Mouse (Mus musculus): ENCODE results near the gene Sdk2. TPM values are rescaled to one million over a fixed set of nuclear protein-coding genes. Genes with fewer than 3 reads are reported as not detected.

Gene Sdk2
- total and polyA plus RNA-seq, 3 experiments = 0.13 TPM; not detected in 2

- Histone ChIP-seq H3K4me1 (ENCODE audit: control insufficient read depth in 1 of 2, insufficient read depth in 2 of 2, low read length in 2 of 2) (no peaks in the 10 kb centered on the region), H3K9me3 (replicated peaks; ENCODE audit: insufficient read depth, low read length) (no peaks in the 10 kb centered on the region), H3K27ac (ENCODE audit: control insufficient read depth, low read depth, low read length) (no peak overlapping the region), H3K9ac (ENCODE audit: control insufficient read depth, low read depth, low read length, poor library complexity, severe bottlenecking) (no peak overlapping the region), H3K36me3 (ENCODE audit: control insufficient read depth in 1 of 2, insufficient read depth in 2 of 2, low read length in 2 of 2) (no peaks in the 10 kb centered on the region), H3K79me2 (ENCODE audit: control insufficient read depth, insufficient read depth, low read length, poor library complexity) (no peaks in the 10 kb centered on the region), H3K4me3 (ENCODE audit: control insufficient read depth in 1 of 2, insufficient read depth in 1 of 2, low read depth in 2 of 2, low read length in 2 of 2) (no peak overlapping the region), H3K27me3 (ENCODE audit: control insufficient read depth in 1 of 2, insufficient read depth in 2 of 2, low read length in 2 of 2) (no peaks in the 10 kb centered on the region)
- DNase-seq (ENCODE audit: low read depth, low spot score) = no peak
- TF ChIP-seq MYC (IDR thresholded peaks at IDR 0.05; ENCODE audit: low read depth, low read length) = no peak
- TF ChIP-seq UBTF (IDR thresholded peaks at IDR 0.05; ENCODE audit: borderline replicate concordance, insufficient read depth, low read depth, low read length) = no peak
- no peak for TF ChIP-seq NELFE (IDR thresholded peaks at IDR 0.05; ENCODE audit: low read depth, low read length)
- TF ChIP-seq JUND (IDR thresholded peaks at IDR 0.05; ENCODE audit: low read depth, low read length) = no peak
- TF ChIP-seq POLR2AphosphoS2 (IDR thresholded peaks at IDR 0.05; ENCODE audit: low read length) = no peak
These were observed 76.8 kb downstream of the Sdk2 start for GRCm38 (mm10) chr11:113990065-113990464.

DNA sequence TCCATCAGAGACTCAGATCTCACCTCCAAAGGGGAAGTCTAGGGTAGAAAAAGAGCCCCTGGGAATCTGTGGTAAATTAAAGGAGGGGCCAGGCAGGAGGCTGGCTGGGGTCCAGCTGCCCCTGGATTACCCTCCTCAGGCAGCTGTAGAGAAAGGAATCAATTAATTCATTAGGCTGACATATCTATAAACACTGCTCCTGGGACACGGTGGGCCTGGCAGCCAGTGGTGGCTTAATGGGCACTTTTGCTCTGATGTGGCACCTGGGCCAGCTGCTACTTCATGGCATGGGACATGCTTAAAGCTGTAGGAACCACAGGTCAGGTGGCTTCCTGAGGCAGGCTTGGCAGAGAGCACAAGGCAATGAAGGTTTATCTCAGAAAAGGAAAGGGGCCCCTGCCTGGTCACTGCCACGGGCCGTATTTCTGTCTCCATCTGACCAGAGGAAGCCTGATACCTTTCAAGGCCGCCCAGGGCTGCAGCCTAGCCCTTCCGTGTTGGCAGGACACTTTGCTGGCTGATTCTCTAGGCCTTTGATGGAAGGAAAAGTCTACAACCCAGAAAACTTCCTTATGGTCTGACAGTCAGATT, 80.9 kb downstream of the Sdk2 start:
- no peaks in the 10 kb centered on the region for H3K36me3 ChIP-seq (ENCODE audit: control insufficient read depth in 1 of 2, insufficient read depth in 2 of 2, low read length in 2 of 2)
- H3K9ac ChIP-seq (ENCODE audit: control insufficient read depth, low read depth, low read length, poor library complexity, severe bottlenecking) = no peak overlapping the region
- H3K79me2 ChIP-seq (ENCODE audit: control insufficient read depth, insufficient read depth, low read length, poor library complexity) = no peaks in the 10 kb centered on the region
- no peak for DNase-seq (ENCODE audit: low read depth, low spot score)
- no peak overlapping the region for H3K27ac ChIP-seq (ENCODE audit: control insufficient read depth, low read depth, low read length)
- no peaks in the 10 kb centered on the region for H3K9me3 ChIP-seq (replicated peaks; ENCODE audit: insufficient read depth, low read length)
- no peak overlapping the region for H3K4me3 ChIP-seq (ENCODE audit: control insufficient read depth in 1 of 2, insufficient read depth in 1 of 2, low read depth in 2 of 2, low read length in 2 of 2)
- no peaks in the 10 kb centered on the region for H3K4me1 ChIP-seq (ENCODE audit: control insufficient read depth in 1 of 2, insufficient read depth in 2 of 2, low read length in 2 of 2)
- TF ChIP-seq MAZ (IDR thresholded peaks at IDR 0.05; ENCODE audit: low read depth, low read length) (no peak), ZC3H11A (IDR thresholded peaks at IDR 0.05; ENCODE audit: low read depth, low read length) (no peak), GATA1 (IDR thresholded peaks at IDR 0.05; ENCODE audit: low read depth, low read length) (no peak), POLR2AphosphoS2 (IDR thresholded peaks at IDR 0.05; ENCODE audit: low read length) (no peak), NELFE (IDR thresholded peaks at IDR 0.05; ENCODE audit: low read depth, low read length) (no peak), RCOR1 (IDR thresholded peaks at IDR 0.05; ENCODE audit: low read depth, low read length) (no peak), MXI1 (IDR thresholded peaks at IDR 0.05; ENCODE audit: low read depth, low read length) (no peak), MYC (IDR thresholded peaks at IDR 0.05; ENCODE audit: low read depth, low read length) (no peak), BHLHE40 (IDR thresholded peaks at IDR 0.05; ENCODE audit: borderline replicate concordance, low read depth, low read length) (no peak), KAT2A (conservative IDR thresholded peaks at IDR 0.05; ENCODE audit: low read depth, low read length) (no peak), POLR2AphosphoS5 (IDR thresholded peaks at IDR 0.05; ENCODE audit: borderline replicate concordance, low read depth, low read length) (no peak), SIN3A (IDR thresholded peaks at IDR 0.05; ENCODE audit: low read length) (no peak), ETS1 (IDR thresholded peaks at IDR 0.05; ENCODE audit: low read depth, low read length) (no peak), POLR2A (IDR thresholded peaks at IDR 0.05; ENCODE audit: control insufficient read depth in 1 of 2, insufficient read depth in 1 of 2, low read depth in 1 of 2, low read length in 2 of 2, poor library complexity in 1 of 2) (no peak), TCF12 (IDR thresholded peaks at IDR 0.05; ENCODE audit: low read depth, low read length) (no peak), SMC3 (IDR thresholded peaks at IDR 0.05; ENCODE audit: low read depth, low read length) (no peak), EP300 (IDR thresholded peaks at IDR 0.05; ENCODE audit: low read depth in 1 of 2, low read length in 2 of 2) (no peak), E2F4 (IDR thresholded peaks at IDR 0.05; ENCODE audit: borderline replicate concordance, low read depth, low read length) (no peak), ELF1 (IDR thresholded peaks at IDR 0.05; ENCODE audit: low read depth, low read length) (no peak), RAD21 (IDR thresholded peaks at IDR 0.05; ENCODE audit: low read depth, low read length) (no peak)
- H3K27me3 ChIP-seq (ENCODE audit: control insufficient read depth in 1 of 2, insufficient read depth in 2 of 2, low read length in 2 of 2) = no peaks in the 10 kb centered on the region
